Mouse (Mus musculus) myocyte (in vitro differentiated cells): ENCODE data around the gene Mad1l1.

Source experiments
- CEBPB ChIP-seq: IDR thresholded peaks from 2 replicates; pipeline ENCODE4 v1.6.1; 2011; ENCODE audit warnings: mild to moderate bottlenecking, moderate library complexity; ENCODE audit not compliant: poor library complexity, insufficient read depth, severe bottlenecking
- MYOD1 ChIP-seq, 3 experiments: IDR thresholded peaks; one replicate each; pipeline ENCODE4 v1.6.1; 2011; ENCODE audit warnings: control low read depth in 2 of 3, low read depth in 2 of 3, mild to moderate bottlenecking in 2 of 3, moderate library complexity in 1 of 3; ENCODE audit not compliant: insufficient read length in 2 of 3, control insufficient read depth in 1 of 3
- MYOG ChIP-seq, 3 experiments: IDR thresholded peaks; one replicate each; pipeline ENCODE4 v1.6.1; 2011; ENCODE audit warnings: control low read depth in 2 of 3, low read depth in 2 of 3, mild to moderate bottlenecking in 2 of 3; ENCODE audit not compliant: insufficient read length in 2 of 3, control insufficient read depth in 1 of 3, insufficient read depth in 1 of 3
- POLR2A ChIP-seq: IDR thresholded peaks from one replicate; pipeline ENCODE4 v1.6.1; 2011; ENCODE audit warnings: low read depth, mild to moderate bottlenecking, control low read depth, moderate library complexity; ENCODE audit not compliant: insufficient read length
- POLR2AphosphoS2 ChIP-seq: IDR thresholded peaks from one replicate; pipeline ENCODE4 v1.6.1; 2011; ENCODE audit warnings: low read depth, control low read depth; ENCODE audit not compliant: insufficient read length
- REST ChIP-seq: IDR thresholded peaks from one replicate; pipeline ENCODE4 v1.6.1; 2011; ENCODE audit warnings: mild to moderate bottlenecking, control low read depth, moderate library complexity; ENCODE audit not compliant: insufficient read depth, insufficient read length
- SRF ChIP-seq: IDR thresholded peaks from one replicate; pipeline ENCODE4 v1.6.1; 2011; ENCODE audit warnings: low read depth; ENCODE audit not compliant: control insufficient read depth, insufficient read length
- TCF12 ChIP-seq: IDR thresholded peaks from one replicate; pipeline ENCODE4 v1.6.1; 2011; ENCODE audit warnings: mild to moderate bottlenecking, control low read depth; ENCODE audit not compliant: poor library complexity, insufficient read depth, severe bottlenecking
- USF1 ChIP-seq: IDR thresholded peaks from one replicate; pipeline ENCODE4 v1.6.1; 2011; ENCODE audit warnings: low read depth, mild to moderate bottlenecking, control low read depth, moderate library complexity

- TF ChIP-seq SRF, result no peak
- TF ChIP-seq POLR2AphosphoS2, result no peak
- no peak for TF ChIP-seq POLR2A
- TF ChIP-seq CEBPB, result no peak
- TF ChIP-seq MYOD1 (IDR thresholded peaks at IDR 0.05; ENCODE audit: control insufficient read depth in 1 of 3, insufficient read length in 2 of 3, low read depth in 2 of 3), result no peak
- no peak for TF ChIP-seq MYOG (IDR thresholded peaks at IDR 0.05; ENCODE audit: control insufficient read depth in 1 of 3, insufficient read depth in 1 of 3, insufficient read length in 2 of 3, low read depth in 2 of 3)
- TF ChIP-seq USF1, result no peak
- no peak for TF ChIP-seq TCF12
- no peak for TF ChIP-seq REST
These were observed 81.1 kb downstream of the Mad1l1 start for GRCm38 (mm10) chr5:140240235-140240634.
